Mouse (Mus musculus) gastrocnemius, postnatal 14 days (tissue): ENCODE data around the gene Ruvbl1. TPM values are rescaled to one million over a fixed set of nuclear protein-coding genes. Genes with fewer than 3 reads are reported as not detected.

ENCODE experiments used
- DNase-seq: peaks from one replicate; pipeline ENCODE4 v3.0.0; 2021; ENCODE audit warnings: mixed read lengths
- intact Hi-C: fragments of 180-260 bp; cut with DNase I; formaldehyde crosslinking; loops from one replicate; pipeline ENCODE4 v1.15.1; 2025; ENCODE audit warnings: low total_unique reads
- total RNA-seq, 2 experiments: library from RNA; stranded (reverse); gene quantifications; 2 replicates each; pipeline ENCODE4 v1.2.3; 2021

The Ruvbl1 gene
- total RNA-seq, 2 experiments from 2014 or later: 23.3 to 26.5 TPM

- intact Hi-C loops: no loop called here
- no peak for DNase-seq
Measured at GRCm38 (mm10) chr6:88530306-88530705, 65.1 kb downstream of the Ruvbl1 start.

DNA sequence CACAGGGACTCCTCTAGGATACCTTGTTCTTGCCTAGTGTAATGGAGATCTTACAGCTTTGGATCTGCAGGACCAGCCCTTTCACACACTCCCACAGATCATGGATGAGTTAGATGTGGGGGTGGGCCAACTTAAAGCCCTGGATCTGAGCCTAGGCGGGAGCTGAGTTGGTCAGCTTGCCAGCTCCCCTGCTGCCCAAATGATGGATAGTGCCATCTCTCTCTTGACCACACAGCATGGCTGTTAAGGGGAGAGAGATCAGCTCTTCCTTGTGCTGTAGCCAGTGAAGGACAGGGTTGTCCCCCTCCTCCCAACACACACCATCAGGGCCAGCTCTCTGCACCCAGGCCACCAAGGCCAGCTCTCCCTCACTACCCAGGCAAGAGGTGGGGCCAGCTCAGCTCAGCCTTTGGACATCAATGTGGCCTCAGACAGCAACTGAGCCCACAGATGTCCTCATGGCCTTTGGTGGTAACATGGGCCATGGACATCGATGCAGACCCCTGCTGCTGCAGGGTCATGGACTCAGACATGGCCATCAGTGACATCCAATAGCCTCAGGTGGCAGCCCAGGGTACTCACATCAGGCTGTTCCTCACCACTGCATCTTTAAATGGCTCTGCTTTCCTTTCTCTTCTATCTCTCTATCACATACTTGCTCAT is 75.0 kb downstream of the Ruvbl1 start:
- no peak for DNase-seq
- intact Hi-C loops: no loop called here

DNA sequence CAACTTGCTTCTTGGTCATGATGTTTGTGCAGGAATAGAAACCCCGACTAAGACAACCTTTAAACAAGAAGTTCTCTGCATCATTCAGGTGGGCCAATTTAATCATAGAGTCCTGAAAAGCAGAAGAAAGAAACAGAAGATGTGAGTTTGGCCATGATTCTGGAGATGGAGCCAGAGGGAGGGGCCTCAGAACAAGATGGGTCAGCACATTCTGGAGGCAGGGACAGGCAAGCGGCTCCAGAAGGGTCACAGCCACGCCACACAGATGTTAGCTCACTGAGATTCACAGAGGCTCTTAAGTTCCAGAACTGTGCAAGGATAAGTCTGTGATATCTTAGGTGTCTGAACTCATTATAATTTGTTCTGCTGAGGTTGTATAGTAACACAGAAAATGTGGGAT is 79.0 kb downstream of the Ruvbl1 start:
- intact Hi-C loops: no loop called here
- DNase-seq: no peak

GRCm38 (mm10) chr6:88544644-88545396 is 79.6 kb downstream of the Ruvbl1 start:
- intact Hi-C loops: loop anchor here (5.0 kb wide), 1 partner anchor 287 kb away; no protein-coding TSS in a partner anchor
- no peak for DNase-seq

- intact Hi-C loops: loop anchor here (5.0 kb wide), 1 partner anchor 287 kb away; no protein-coding TSS in a partner anchor
- no peak for DNase-seq
Measured at GRCm38 (mm10) chr6:88545397-88545790, 80.2 kb downstream of the Ruvbl1 start.

Other genes starting within 250 kb of the Ruvbl1 start
- gene Dnajb8, start 243.1 kb upstream of the Ruvbl1 start, total RNA-seq: not detected
- 1 to 10 TPM; 6.4 to 7.5 TPM for gene Eefsec, start 18.9 kb upstream of the Ruvbl1 start, total RNA-seq
- 10 to 100 TPM; 35.5 to 46.6 TPM for gene Sec61a1, start 53.5 kb downstream of the Ruvbl1 start, total RNA-seq
- 10 to 100 TPM; 42.3 to 44.3 TPM for gene Kbtbd12, start 172.5 kb downstream of the Ruvbl1 start, total RNA-seq